Mouse (Mus musculus) CH12.LX (cell line): ENCODE measurements around the gene S100pbp. TPM values are rescaled to one million over a fixed set of nuclear protein-coding genes. Genes with fewer than 3 reads are reported as not detected.

ENCODE experiments used
- DNase-seq: peaks from one replicate; pipeline ENCODE4 v3.0.0-alpha.2; 2013; ENCODE audit errors: extremely low read depth
- H3K27ac ChIP-seq: 2 replicates; pipeline ENCODE4 v1.5.1; 2012; ENCODE audit warnings: low read depth, mild to moderate bottlenecking, control low read depth, moderate library complexity; ENCODE audit not compliant: insufficient read depth
- H3K27me3 ChIP-seq: replicated peaks from 2 replicates; pipeline ENCODE3; 2012; ENCODE audit warnings: inconsistent platforms
- H3K36me3 ChIP-seq, 2 experiments: replicated peaks in 1 of 2; 2 replicates each; pipeline versions ENCODE3 to v1.6.1; 2012; ENCODE audit warnings: inconsistent platforms in 1 of 2, low read length in 1 of 2, mild to moderate bottlenecking in 1 of 2, mixed read lengths in 1 of 2, moderate library complexity in 1 of 2; ENCODE audit not compliant: control insufficient read depth in 1 of 2, insufficient read depth in 1 of 2
- H3K4me1 ChIP-seq, 2 experiments: 2 replicates each; pipeline ENCODE4 v1.6.1; 2012; ENCODE audit warnings: inconsistent platforms in 1 of 2, moderate library complexity in 1 of 2; ENCODE audit not compliant: insufficient read depth in 2 of 2, control insufficient read depth in 1 of 2
- H3K4me2 ChIP-seq: 2 replicates; pipeline ENCODE4 v1.6.1; 2012; ENCODE audit warnings: low read depth, mild to moderate bottlenecking, control low read depth; ENCODE audit not compliant: poor library complexity, insufficient read depth, severe bottlenecking
- H3K4me3 ChIP-seq, 3 experiments: fragments of 150-350 bp in 1 of 3; sonication (generic) in 1 of 3; replicated peaks in 1 of 3; 2 replicates each; pipeline versions ENCODE3 to v1.5.1; 2011 to 2012; ENCODE audit warnings: low read depth in 2 of 3, low read length in 2 of 3, mild to moderate bottlenecking in 2 of 3, moderate library complexity in 2 of 3, control low read depth in 1 of 3, improper control_type of control experiment in 1 of 3, inconsistent platforms in 1 of 3, mixed read lengths in 1 of 3; ENCODE audit not compliant: poor library complexity in 1 of 3
- H3K79me2 ChIP-seq: replicated peaks from 2 replicates; pipeline ENCODE4 v1.6.1; 2012; ENCODE audit warnings: mild to moderate bottlenecking, moderate library complexity; ENCODE audit not compliant: control insufficient read depth, poor library complexity, insufficient read depth, severe bottlenecking; ENCODE audit errors: extremely low read depth
- H3K9ac ChIP-seq: 2 replicates; pipeline ENCODE4 v1.6.1; 2012; ENCODE audit warnings: low read depth, mild to moderate bottlenecking, control low read depth, moderate library complexity; ENCODE audit not compliant: insufficient read depth
- H3K9me3 ChIP-seq: replicated peaks from 2 replicates; pipeline ENCODE3; 2012; ENCODE audit warnings: low read length, inconsistent platforms, mixed read lengths
- CHD1 ChIP-seq: IDR thresholded peaks from 2 replicates; pipeline ENCODE4 v1.6.1; 2012; ENCODE audit warnings: low read depth, low read length, improper control_type of control experiment, inconsistent platforms
- CTCF ChIP-seq, 2 experiments: IDR thresholded peaks in 1 of 2; conservative IDR thresholded peaks in 1 of 2; 2 replicates each; pipeline ENCODE4 v1.5.1; 2011 to 2012; ENCODE audit warnings: low read depth in 2 of 2, low read length in 2 of 2, improper control_type of control experiment in 1 of 2, inconsistent platforms in 1 of 2, mild to moderate bottlenecking in 1 of 2, moderate library complexity in 1 of 2
- EP300 ChIP-seq: IDR thresholded peaks from 2 replicates; pipeline ENCODE4 v1.6.1; 2011; ENCODE audit warnings: low read length, improper control_type of control experiment
- GABPA ChIP-seq: IDR thresholded peaks from 2 replicates; pipeline ENCODE4 v1.6.1; 2012; ENCODE audit warnings: low read depth, low read length, improper control_type of control experiment, inconsistent platforms; ENCODE audit not compliant: insufficient replicate concordance
- JUN ChIP-seq: IDR thresholded peaks from 2 replicates; pipeline ENCODE4 v1.6.1; 2011; ENCODE audit warnings: low read depth, mild to moderate bottlenecking, low read length, improper control_type of control experiment, moderate library complexity; ENCODE audit not compliant: insufficient read depth
- JUND ChIP-seq: conservative IDR thresholded peaks from 2 replicates; pipeline ENCODE4 v1.6.1; 2011; ENCODE audit warnings: low read depth, low read length, improper control_type of control experiment
- MAX ChIP-seq: IDR thresholded peaks from 2 replicates; pipeline ENCODE4 v1.6.1; 2011; ENCODE audit warnings: low read length, improper control_type of control experiment
- NRF1 ChIP-seq: IDR thresholded peaks from 2 replicates; pipeline ENCODE4 v1.6.1; 2014; ENCODE audit warnings: low read depth, mild to moderate bottlenecking, inconsistent platforms, low read length, improper control_type of control experiment, moderate library complexity
- PAX5 ChIP-seq: IDR thresholded peaks from 2 replicates; pipeline ENCODE4 v1.6.1; 2012; ENCODE audit warnings: low read length, inconsistent platforms, mixed read lengths
- POLR2AphosphoS2 ChIP-seq: IDR thresholded peaks from 2 replicates; pipeline ENCODE4 v1.6.1; 2011; ENCODE audit warnings: low read depth, low read length, improper control_type of control experiment
- SIN3A ChIP-seq: IDR thresholded peaks from 2 replicates; pipeline ENCODE4 v1.6.1; 2012; ENCODE audit warnings: low read length, improper control_type of control experiment, inconsistent platforms
- TCF12 ChIP-seq: IDR thresholded peaks from 2 replicates; pipeline ENCODE4 v1.6.1; 2014; ENCODE audit warnings: low read depth, mild to moderate bottlenecking, inconsistent platforms, low read length, improper control_type of control experiment
- UBTF ChIP-seq: IDR thresholded peaks from 2 replicates; pipeline ENCODE4 v1.6.1; 2012; ENCODE audit warnings: low read depth, mild to moderate bottlenecking, inconsistent platforms, low read length, improper control_type of control experiment, moderate library complexity
- USF1 ChIP-seq: IDR thresholded peaks from 2 replicates; pipeline ENCODE4 v1.6.1; 2014; ENCODE audit warnings: low read depth, mild to moderate bottlenecking, inconsistent platforms, low read length, improper control_type of control experiment
- ZMIZ1 ChIP-seq: IDR thresholded peaks from 2 replicates; pipeline ENCODE4 v1.6.1; 2012; ENCODE audit warnings: low read depth, mild to moderate bottlenecking, inconsistent platforms, low read length, improper control_type of control experiment
- dilution Hi-C: fragments of 300-500 bp; cut with MboI; formaldehyde crosslinking; loops from 2 replicates; pipeline ENCODE4 v1.14.3; 2020; ENCODE audit warnings: low sequenced_read_pairs; ENCODE audit not compliant: extremely low pct_unique_long_range_greater_than_20kb, extremely low pct_ligation_motif_present
- in situ Hi-C: fragments of 300-500 bp; cut with MboI; formaldehyde crosslinking; loops from 3 replicates; pipeline ENCODE4 v1.14.3; 2019; ENCODE audit warnings: low sequenced_read_pairs, low pct_ligation_motif_present, low pct_unique_long_range_greater_than_20kb, mixed read lengths
- polyA plus RNA-seq: library from polyadenylated mRNA; unstranded; fragments of >175 nt; gene quantifications from 2 replicates; pipeline ENCODE4 v1.2.1, GENCODE M21; 2012; ENCODE audit warnings: low read depth; ENCODE audit not compliant: insufficient read length
- total RNA-seq, 2 experiments: library from RNA; depleted of rRNA; stranded (reverse); fragments of 300-350 nt in 1 of 2; fragments of >200 nt in 1 of 2; gene quantifications; 2 replicates each; pipeline ENCODE4 v1.2.3; 2012 to 2014

Gene S100pbp
- total and polyA plus RNA-seq, 3 experiments = 22.5 to 43.6 (median 43.6) TPM

DNA sequence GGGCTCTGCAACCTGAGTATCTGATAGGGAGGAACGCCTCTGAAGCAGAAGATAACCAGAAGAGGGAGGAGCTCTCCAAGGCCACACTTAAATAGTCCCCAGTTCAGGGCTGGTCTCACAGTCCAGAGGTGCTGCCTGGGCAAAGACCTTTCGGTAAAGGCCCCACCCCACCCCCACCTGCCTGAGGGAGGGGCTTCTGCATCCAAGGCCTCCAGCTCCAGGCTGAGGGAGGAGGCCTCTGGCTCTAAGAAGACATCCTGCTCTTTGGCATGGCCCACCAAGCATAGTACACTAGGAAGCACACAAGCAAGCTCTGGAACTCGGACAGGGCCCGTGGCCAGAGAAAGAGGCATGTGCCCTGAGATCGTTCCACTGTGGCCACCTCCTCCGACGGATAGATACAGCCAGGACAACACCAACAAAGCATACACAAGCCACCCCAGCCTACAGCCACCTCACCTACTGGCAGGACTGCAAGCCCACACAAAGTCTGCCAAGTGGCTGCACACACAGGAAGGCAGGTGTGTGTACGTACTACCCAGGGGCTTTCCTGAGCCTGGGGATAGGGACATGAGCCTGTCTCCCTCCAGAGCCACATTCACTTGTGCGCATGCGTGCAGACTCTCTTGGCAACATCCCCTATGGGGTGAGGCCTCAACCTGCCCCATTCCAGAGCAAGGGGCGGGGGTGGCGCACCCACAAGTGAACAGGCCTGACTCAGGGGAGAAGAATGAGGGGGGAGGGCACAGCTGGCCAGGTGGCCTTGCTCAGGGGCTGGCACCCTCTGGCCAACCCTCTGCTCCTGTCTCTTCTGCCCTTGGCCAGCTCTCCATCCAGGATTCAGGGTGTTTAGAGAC, 42.3 kb upstream of the S100pbp start:
- Histone ChIP-seq H3K9ac (no peak overlapping the region), H3K36me3 (no peaks in the 10 kb centered on the region)
- dilution Hi-C loops = no loop called here

DNA sequence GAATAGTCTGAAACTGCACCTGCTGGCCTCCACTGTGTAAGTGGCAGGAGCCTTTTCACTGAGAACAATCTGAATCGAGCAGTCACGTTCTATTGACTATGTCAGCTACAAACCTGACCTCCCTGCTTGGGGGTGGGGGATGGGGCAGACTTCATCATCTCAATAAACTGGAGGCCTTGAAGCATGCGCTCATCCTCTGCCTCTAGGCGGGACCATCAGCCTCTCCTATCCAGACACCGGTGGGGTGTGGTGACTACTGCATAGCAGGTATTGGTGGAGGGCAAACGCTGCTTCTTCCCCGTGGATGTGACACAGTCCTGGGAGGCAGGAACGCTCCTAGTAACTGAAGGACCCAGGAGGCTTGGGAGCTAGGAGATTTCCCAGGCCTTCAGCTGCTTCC, 41.4 kb upstream of the S100pbp start:
- TF ChIP-seq CTCF (conservative IDR thresholded peaks at IDR 0.05 in 1 of 2, IDR thresholded peaks at IDR 0.05 in 1 of 2; ENCODE audit: low read depth in 2 of 2, low read length in 2 of 2) (no peak), GABPA (no peak), SIN3A (no peak), POLR2AphosphoS2 (no peak), USF1 (no peak), JUN (no peak), JUND (no peak), UBTF (no peak), EP300 (no peak)
- Histone ChIP-seq H3K9ac (no peak overlapping the region), H3K36me3 (no peaks in the 10 kb centered on the region), H3K4me3 (no peak overlapping the region), H3K9me3 (no peaks in the 10 kb centered on the region), H3K27ac (no peak overlapping the region), H3K4me2 (no peak overlapping the region), H3K27me3 (peaks cover 4% of the 10 kb centered on the region), H3K4me1 (peaks cover 10 to 27% of the 10 kb centered on the region in 2 experiments), H3K79me2 (no peaks in the 10 kb centered on the region)
- dilution Hi-C loops (no loop called here), in situ Hi-C loops (no loop called here)
- DNase-seq = no peak

More for the DNA sequence above, 42.3 kb upstream of the S100pbp start:
- DNase-seq = no peak
- Histone ChIP-seq H3K4me3 (no peak overlapping the region), H3K9me3 (no peaks in the 10 kb centered on the region), H3K79me2 (no peaks in the 10 kb centered on the region), H3K4me2 (no peak overlapping the region), H3K27ac (no peak overlapping the region), H3K4me1 (peaks cover 10 to 27% of the 10 kb centered on the region in 2 experiments), H3K27me3 (peaks cover 4% of the 10 kb centered on the region)
- in situ Hi-C loops = no loop called here
- TF ChIP-seq CHD1 (no peak), EP300 (no peak), USF1 (no peak)

- no peak for DNase-seq
- Histone ChIP-seq H3K4me3 (no peak overlapping the region), H3K27me3 (peaks cover 4% of the 10 kb centered on the region), H3K4me2 (no peak overlapping the region), H3K9ac (no peak overlapping the region), H3K9me3 (no peaks in the 10 kb centered on the region), H3K79me2 (no peaks in the 10 kb centered on the region), H3K4me1 (peaks cover 10 to 22% of the 10 kb centered on the region in 2 experiments), H3K36me3 (peaks cover 0 to 10% of the 10 kb centered on the region in 2 experiments), H3K27ac (no peak overlapping the region)
- in situ Hi-C loops = no loop called here
- TF ChIP-seq ZMIZ1 (no peak), MAX (no peak), TCF12 (no peak), USF1 (no peak), PAX5 (no peak), NRF1 (no peak)
- dilution Hi-C loops = no loop called here
These were observed 38.5 kb upstream of the S100pbp start for GRCm38 (mm10) chr4:129227985-129228381.
